Mouse (Mus musculus) spleen, postnatal 10 days (tissue): ENCODE data around the gene Gm20388.
A peak's percentile ranks its signal among the peaks of the same experiment; 100 is the strongest.

Experiments used
- DNase-seq, 2 experiments: peaks; one replicate each; pipeline ENCODE4 v3.0.0; 2021 to 2022; ENCODE audit warnings: low spot score in 2 of 2

Gm20388 gene

GRCm38 (mm10) chr8:124264032-124264431 lies 4353.4 kb downstream of the Gm20388 start:
- DNase-seq, result no peak

DNA sequence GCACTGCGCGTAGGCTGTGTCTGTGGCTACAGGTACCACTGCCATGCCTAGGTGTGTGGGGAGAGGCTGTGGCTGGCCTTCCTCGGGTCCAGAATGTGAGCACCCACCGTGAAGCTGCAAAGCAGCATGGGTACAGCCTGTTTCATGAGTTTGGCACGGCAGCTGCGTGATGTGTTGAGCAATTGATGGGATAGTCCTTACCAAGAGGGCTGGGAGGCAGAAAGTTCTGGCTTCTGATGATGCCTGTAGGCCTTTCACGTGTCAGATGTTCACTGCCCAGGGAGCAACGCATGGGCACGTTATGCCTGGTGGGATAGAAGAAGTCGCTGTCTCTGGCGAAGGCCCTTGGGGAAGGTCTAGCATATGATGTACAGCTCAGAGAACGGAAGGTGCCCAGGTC lies 4354.0 kb downstream of the Gm20388 start:
- no peak for DNase-seq

DNA sequence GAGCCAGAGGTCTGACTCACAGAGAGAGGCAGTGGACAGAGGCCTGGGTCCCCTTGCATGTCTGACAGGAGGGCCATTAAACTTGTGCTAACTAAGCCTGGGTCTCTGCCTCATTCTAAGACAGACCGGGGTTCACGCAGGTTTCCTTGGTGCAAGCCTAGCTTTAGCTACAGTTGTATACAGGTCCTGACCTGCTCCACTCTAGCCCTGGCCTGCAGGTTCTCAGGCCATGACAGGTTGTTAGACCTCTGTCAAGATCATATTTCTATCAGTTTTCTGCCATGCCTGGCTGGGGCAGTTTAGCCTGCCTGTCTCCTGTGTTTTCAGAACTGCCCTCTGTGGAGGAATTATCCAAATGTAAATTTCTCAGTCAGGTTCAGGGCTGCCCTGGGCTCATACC lies 4354.5 kb downstream of the Gm20388 start:
- no peak for DNase-seq

DNA sequence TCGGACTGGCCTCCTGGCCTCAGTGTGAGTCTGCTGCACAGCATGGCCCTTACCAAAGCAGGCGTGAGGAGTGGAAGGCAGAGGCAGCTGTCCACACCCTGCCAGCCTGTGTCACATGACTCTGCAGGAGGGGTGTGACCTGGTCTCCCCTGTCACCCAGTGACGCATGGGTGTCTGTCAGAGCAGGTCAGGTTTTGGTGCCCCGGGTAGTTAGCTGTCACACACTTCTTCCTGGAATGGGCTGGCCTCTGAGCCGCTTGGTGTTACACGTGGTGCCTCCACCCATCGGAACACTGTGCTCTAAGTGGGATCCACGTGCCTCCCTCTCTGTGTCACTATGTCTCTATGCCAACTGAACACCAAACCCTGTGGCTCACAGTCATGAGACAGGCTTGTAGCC lies 4355.2 kb downstream of the Gm20388 start:
- DNase-seq, result no peak

- no peak for DNase-seq
Measured at GRCm38 (mm10) chr8:124267206-124267605, 4356.6 kb downstream of the Gm20388 start.

DNA sequence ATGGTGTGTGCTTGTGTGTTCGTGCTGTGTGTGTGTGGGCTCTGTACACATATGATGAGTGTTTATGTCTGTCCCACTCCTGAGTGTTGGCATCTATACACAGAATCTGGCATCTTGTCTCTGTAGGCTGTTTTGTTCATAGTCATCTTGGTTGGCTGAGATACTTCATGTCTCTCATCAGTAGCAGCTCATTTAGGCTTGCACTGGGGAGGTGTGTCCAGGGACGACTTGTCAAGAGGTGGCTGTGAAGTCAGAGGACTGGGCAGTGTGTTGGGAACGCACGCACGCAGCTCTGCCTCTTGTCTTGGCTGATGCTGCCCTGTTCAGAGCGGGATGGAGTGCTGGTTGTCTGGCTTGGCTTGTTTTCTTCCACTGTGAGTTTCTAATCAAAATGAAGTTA lies 4359.9 kb downstream of the Gm20388 start:
- DNase-seq, result no peak

GRCm38 (mm10) chr8:124270904-124271303 lies 4360.3 kb downstream of the Gm20388 start:
- no peak for DNase-seq

- DNase-seq, result no peak
Measured at GRCm38 (mm10) chr8:124271518-124271917, 4360.9 kb downstream of the Gm20388 start.

DNA sequence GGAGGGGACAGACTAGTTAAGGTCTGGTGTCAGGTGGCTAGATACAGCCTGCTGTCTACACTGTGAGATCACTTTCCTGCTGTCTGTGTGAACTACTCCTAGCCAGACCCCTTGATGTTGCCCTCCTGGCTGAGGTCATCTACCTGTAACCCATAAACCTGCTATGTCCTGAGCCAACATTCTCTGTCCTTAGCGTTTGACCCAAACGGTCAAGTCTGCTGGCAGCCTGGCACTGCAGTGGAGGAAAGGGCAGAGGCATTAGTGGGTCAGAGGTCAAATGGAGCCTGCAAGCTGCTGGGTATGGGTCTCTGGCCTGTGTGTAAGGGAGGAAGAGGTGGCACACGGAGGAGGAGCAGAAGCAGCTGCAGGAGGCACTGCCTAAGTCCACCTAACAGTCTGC lies 4362.2 kb downstream of the Gm20388 start:
- DNase-seq, result no peak

DNA sequence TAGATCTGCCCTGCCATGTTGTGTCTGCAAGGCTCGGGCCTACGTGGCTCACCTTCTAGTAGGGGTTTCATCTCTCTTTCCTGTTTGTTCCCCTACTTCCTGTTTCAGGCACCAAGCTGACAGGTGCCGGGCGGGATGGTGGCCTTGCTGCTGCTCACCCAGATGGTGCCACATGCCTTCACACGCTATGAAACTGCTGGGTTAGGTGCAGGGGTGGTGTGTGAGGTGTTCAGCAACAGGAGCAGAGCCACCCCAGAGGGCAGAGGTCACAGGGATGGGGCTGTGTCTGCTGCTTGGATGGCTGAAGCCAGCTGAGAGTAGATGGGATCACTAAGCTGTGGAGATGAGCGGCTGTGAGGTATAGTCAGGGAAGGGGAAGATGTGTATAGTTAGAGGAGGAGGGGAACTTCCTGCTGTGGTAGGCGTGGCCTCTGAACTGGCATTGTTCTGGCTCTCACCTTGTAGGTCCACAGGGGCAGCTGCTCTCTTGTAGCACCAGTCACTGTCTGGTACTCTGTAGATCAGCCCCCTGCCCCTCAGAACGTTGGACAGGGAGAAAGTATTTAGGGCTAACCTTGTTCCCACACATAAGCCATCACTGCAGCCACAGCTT lies 4363.1 kb downstream of the Gm20388 start:
- peak; percentile 29 to 60 for DNase-seq

- no peak for DNase-seq
Measured at GRCm38 (mm10) chr8:124274441-124275120, 4363.9 kb downstream of the Gm20388 start.

- DNase-seq, result no peak
Measured at GRCm38 (mm10) chr8:124275377-124276071, 4364.9 kb downstream of the Gm20388 start.

DNA sequence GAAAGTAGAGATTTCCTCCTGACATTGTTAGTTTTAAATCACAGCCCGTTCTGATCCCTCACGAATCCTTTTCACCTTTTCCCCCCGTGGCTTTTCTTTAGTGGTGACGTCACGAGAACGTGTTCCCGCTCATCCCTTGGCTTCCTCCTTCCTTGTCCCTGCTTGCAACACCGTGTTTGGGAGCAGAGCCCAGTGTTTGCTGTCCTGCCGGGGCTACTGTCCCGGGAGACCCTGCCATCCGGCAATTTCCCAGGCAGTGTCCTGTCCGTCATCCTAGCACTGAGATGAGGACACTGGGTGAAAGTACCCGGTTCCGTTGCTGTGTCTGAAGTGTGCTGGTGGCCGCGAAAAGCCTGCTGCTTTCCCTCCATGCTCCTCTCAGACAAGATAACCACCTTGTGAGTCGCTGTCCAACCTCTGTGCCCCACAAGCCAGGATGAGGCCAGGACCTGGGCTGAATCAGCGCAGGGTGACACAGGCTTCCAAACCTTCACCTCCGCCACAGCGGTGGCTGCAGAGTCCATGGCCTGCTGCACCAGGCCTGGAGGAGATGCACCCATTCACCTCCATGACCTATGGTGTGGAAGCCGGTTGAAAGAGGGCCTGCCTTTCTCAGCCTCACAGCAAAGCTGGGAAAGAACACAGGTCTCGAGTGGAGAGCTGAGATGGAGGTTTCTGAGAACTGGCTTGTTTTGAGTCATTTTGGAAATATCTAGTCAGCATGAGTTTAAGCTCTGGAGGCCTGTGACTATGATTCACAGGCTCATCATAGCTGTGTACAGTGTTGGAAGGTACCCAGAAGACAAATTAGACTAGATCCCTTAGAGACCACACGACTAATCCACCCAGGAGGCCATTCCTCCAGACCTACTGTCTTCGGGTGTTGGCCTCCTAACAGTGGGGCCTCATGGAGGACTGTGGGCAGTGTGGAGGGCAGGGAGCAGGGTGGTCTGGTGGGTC lies 4367.6 kb downstream of the Gm20388 start:
- DNase-seq, result no peak

DNA sequence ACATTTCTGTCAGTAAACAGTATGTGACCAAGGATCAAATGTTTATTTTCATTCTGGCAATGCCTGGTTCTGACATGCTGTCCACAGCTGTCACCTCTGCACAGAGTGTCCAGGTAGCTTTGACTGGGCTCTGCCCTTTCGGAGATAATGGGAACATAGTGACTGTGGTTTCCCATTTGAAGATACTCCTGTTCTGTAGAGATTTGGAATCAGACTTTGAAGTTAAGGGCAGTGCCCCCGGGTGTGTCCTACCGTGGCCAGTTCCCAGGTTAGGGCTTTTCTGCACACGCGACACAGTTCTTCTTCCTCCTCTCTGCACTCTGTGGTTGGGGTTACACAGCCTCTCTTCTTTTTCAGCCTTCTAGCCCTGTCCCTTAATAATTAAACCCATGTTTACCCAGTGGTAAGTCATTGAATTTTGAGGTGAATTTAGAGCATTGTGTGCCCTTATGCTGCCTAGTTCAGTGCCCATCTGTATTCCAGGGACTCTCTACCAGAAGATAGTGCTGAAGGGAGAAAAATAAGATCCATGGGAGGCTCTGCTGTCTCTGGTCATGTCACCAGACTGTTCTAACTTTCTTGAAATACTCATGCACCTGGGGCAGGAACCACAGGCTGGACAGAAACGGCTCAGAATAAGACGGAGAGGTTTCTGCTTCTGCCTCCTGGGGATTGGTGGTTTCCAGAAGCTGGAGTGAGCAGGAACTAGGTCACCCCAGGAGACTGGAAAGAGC lies 4368.5 kb downstream of the Gm20388 start:
- no peak for DNase-seq

DNA sequence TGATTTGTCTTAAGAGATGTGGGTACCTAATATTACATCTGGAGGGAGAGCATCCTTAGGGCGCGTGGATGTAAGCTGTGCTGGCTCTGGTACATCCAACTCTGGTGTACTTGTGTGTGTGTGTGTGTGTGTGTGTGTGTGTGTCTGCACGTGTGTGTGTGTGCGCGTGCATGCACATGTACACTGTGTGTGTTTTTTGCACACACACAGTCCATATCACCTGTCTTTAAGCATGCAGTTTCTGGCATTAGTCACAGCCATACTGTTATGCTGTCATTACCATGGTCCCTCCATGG lies 4369.0 kb downstream of the Gm20388 start:
- DNase-seq, result no peak

DNA sequence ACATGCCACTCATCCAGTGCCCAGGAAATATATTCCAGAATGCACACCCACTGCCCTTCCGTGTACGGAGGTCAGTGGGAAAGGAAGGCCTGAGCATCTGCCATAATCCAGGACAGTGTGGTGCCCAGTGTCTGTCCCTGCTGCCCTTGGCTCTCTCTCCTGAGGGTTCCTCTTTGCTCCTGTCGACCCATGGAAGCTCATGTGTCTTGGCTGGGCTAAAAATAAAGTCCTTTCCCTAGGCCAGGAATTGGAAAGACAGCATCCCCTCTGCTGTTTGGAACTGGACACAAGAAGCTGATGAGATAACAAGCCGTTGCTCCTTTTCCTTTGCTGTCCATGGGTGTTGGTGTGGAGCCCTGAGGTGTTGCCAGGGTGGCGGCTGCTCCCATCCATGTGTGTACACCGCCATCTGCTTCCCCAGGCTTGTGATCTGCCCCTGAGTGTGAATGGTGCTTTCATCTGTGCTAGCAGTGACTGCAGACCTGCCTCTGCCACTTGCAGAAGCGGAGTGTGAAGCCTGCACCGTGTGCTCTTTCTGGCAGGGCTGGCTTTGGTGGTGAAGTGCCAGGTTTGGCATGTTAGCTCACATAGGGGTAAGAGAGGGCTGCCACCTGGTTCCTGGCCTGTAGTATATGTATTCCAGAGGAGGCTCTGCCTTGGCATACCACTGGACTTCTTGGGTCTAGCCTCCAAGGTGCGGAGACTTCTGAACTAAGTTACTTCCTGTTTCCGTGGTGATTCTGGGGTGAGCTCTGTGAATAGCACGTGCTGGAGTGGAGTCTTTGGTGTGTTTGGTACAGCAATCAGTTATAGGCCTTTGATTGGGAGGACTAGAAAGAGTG lies 4371.3 kb downstream of the Gm20388 start:
- no peak for DNase-seq

DNA sequence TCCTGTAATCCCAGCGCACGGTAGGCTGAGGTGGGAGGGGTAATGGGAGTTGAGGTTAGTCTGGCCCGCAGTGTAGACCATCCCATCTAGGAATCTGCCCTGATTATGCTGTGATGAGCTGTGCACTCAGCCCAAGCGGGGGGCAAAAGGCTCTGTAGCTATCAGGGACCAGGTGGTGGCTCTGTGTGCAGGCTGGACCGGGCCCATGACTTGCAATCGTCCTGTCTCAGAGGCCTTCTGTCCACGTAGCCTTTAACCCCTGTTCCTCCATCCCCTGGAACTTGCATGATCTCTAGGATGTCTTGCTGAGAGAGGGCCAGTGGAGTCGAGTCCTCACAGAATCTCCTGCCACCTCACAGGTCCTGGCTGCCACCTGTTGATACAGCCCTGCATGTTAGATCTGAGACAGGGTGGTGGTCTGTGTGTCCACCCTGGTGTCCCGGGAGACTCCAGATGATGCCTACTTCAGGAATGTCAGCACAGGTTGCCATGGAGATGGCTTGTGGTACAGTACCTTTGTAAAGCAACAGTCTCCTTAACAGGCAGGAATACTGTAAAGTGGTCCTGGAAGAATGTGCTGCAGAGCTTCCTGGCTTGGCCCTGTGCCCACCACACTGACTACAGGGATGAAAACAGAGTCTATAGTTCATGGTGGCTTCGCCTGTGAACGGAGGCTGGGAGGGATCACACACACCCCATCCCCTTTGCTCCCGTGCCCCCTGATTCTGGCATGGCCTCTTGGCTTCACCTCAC lies 4372.4 kb downstream of the Gm20388 start:
- DNase-seq, result no peak

GRCm38 (mm10) chr8:124283644-124284332 lies 4373.1 kb downstream of the Gm20388 start:
- no peak for DNase-seq

DNA sequence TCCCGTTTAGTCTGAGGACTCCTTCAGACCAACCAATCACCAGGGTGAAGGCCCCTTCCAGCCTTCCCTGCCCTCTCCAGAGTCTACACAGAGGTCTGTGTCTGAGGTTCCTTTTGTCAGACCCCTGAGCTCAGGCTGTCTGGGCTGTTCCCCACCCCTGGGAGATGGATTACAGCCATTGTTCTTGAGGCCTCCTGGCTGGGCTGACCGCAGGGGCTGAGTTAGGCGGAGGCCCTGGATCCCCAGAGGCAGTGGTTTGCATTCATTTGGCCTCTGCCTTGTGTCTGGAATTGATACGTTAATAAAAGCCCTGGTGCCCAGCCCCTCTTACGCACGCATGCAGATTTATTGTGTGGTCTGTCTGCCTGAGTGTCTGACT lies 4373.7 kb downstream of the Gm20388 start:
- no peak for DNase-seq
